Mouse (Mus musculus) kidney, adult 2 months (tissue): ENCODE measurements at regions not wholly inside any gene's neighbourhood (a gene's known extent, or its start where the extent isn't known, plus 50 kb on each side); places are given as distances from the start of the nearest gene placed in this dataset.

Experiments
- CTCF ChIP-seq: fragments of 200-500 bp; conservative IDR thresholded peaks from 2 replicates; pipeline ENCODE4 v1.5.1; 2011; ENCODE audit warnings: low read depth, mild to moderate bottlenecking, control low read depth, low read length, moderate library complexity, mixed read lengths; ENCODE audit not compliant: insufficient read depth, insufficient read length
- POLR2A ChIP-seq: fragments of 200-500 bp; IDR thresholded peaks from one replicate; pipeline ENCODE4 v1.6.1; 2011; ENCODE audit warnings: low read depth, low read length, control low read depth

GRCm38 (mm10) chr3:17473812-17474211 is 474.4 kb upstream of the Cypt12 start:
- TF ChIP-seq CTCF (no peak), POLR2A (no peak)
